Mouse (Mus musculus) embryonic facial prominence, embryonic 11.5 days (tissue): ENCODE measurements at regions not wholly inside any gene's neighbourhood (a gene's known extent, or its start where the extent isn't known, plus 50 kb on each side); places are given as distances from the start of the nearest gene placed in this dataset.

Experiments
- ATAC-seq: fragments of 200-750 bp; cut with Nextera tagmentation; replicated peaks from 2 replicates; pipeline ENCODE4 v1.8.0; 2017; ENCODE audit warnings: low read depth; ENCODE audit not compliant: insufficient number of reproducible peaks, low FRiP score, low TSS enrichment
- DNase-seq: peaks from one replicate; pipeline ENCODE4 v3.0.0-alpha.2; 2015; ENCODE audit warnings: low spot score
- H3K27ac ChIP-seq: fragments of 300-500 bp; sonication (generic); replicated peaks from 2 replicates; pipeline ENCODE4 v1.5.1; 2014; ENCODE audit warnings: mild to moderate bottlenecking, low read depth, low read length, control low read depth
- H3K27me3 ChIP-seq: fragments of 300-500 bp; sonication (generic); 2 replicates; pipeline ENCODE4 v1.6.1; 2014; ENCODE audit warnings: mild to moderate bottlenecking, low read length, moderate library complexity, mixed read lengths; ENCODE audit not compliant: control insufficient read depth, insufficient read depth
- H3K36me3 ChIP-seq: fragments of 300-500 bp; sonication (generic); replicated peaks from 2 replicates; pipeline ENCODE4 v1.6.1; 2014; ENCODE audit warnings: low read depth, mild to moderate bottlenecking, low read length, moderate library complexity, mixed read lengths; ENCODE audit not compliant: control insufficient read depth, insufficient read depth
- H3K4me1 ChIP-seq: fragments of 300-500 bp; sonication (generic); 2 replicates; pipeline ENCODE4 v1.6.1; 2014; ENCODE audit warnings: low read length, mixed read lengths; ENCODE audit not compliant: control insufficient read depth, insufficient read depth
- H3K4me2 ChIP-seq: fragments of 300-500 bp; sonication (generic); 2 replicates; pipeline ENCODE4 v1.6.1; 2014; ENCODE audit warnings: low read depth, mild to moderate bottlenecking, control low read depth, low read length, moderate library complexity
- H3K4me3 ChIP-seq: fragments of 300-500 bp; sonication (generic); 2 replicates; pipeline ENCODE4 v1.5.1; 2014; ENCODE audit warnings: low read depth, low read length, control low read depth
- H3K9ac ChIP-seq: fragments of 300-500 bp; sonication (generic); replicated peaks from 2 replicates; pipeline ENCODE4 v1.6.1; 2014; ENCODE audit warnings: mild to moderate bottlenecking, control low read depth, low read length
- H3K9me3 ChIP-seq: fragments of 300-500 bp; sonication (generic); replicated peaks from 2 replicates; pipeline ENCODE4 v1.6.1; 2016; ENCODE audit warnings: mild to moderate bottlenecking, low read length, inconsistent platforms, mixed read lengths; ENCODE audit not compliant: control insufficient read depth
- WGBS: fragments of 180-500 bp; shearing (Covaris S2); extraction: QIAGEN DNeasy Blood & Tissue Kit; methylation state at CpG from one replicate; pipeline ENCODE4 v1.1.7; 2014; 5-methylcytosine and 5-hydroxymethylcytosine counted together

- ATAC-seq (0 out of 2 replicates have a peak, but pooled peaks have one; percentile 39), DNase-seq (no peak)
- H3K9ac ChIP-seq: no peak overlapping the region
- no peaks in the 10 kb centered on the region for H3K36me3 ChIP-seq
- H3K4me1 ChIP-seq: no peaks in the 10 kb centered on the region
- H3K4me2 ChIP-seq: no peak overlapping the region
- H3K4me3 ChIP-seq: no peak overlapping the region
- H3K27ac ChIP-seq: no peak overlapping the region
- H3K9me3 ChIP-seq: no peaks in the 10 kb centered on the region
- 39% methylated on average over 5 of the region's 5 CpGs for WGBS
- H3K27me3 ChIP-seq: no peaks in the 10 kb centered on the region
These were observed 301.9 kb upstream of the Nr5a2 start for GRCm38 (mm10) chr1:137262121-137262525.

- Histone ChIP-seq H3K4me2 (no peak overlapping the region), H3K4me3 (no peak overlapping the region), H3K9ac (no peak overlapping the region), H3K4me1 (no peaks in the 10 kb centered on the region), H3K9me3 (no peaks in the 10 kb centered on the region), H3K27me3 (no peaks in the 10 kb centered on the region), H3K36me3 (no peaks in the 10 kb centered on the region), H3K27ac (no peak overlapping the region)
- WGBS: 92% methylated on average over 3 of the region's 3 CpGs
- DNase-seq (no peak), ATAC-seq (no peak)
These were observed 296.0 kb upstream of the Nr5a2 start for GRCm38 (mm10) chr1:137256294-137256693.

- ATAC-seq: peak; percentile 62; the same call in 1 of the 2 replicates
- no peak overlapping the region for H3K27ac ChIP-seq
These were observed 294.8 kb upstream of the Nr5a2 start for GRCm38 (mm10) chr1:137255041-137255440.

GRCm38 (mm10) chr1:137254634-137255033 is 294.4 kb upstream of the Nr5a2 start:
- Histone ChIP-seq H3K9ac (no peak overlapping the region), H3K4me3 (no peak overlapping the region), H3K4me2 (no peak overlapping the region), H3K4me1 (no peaks in the 10 kb centered on the region), H3K27me3 (no peaks in the 10 kb centered on the region), H3K27ac (no peak overlapping the region), H3K9me3 (no peaks in the 10 kb centered on the region), H3K36me3 (no peaks in the 10 kb centered on the region)
- no peak for DNase-seq
- 89% methylated on average over 1 of the region's 1 CpGs for WGBS
- no peak for ATAC-seq

More at GRCm38 (mm10) chr1:137255041-137255440, 294.8 kb upstream of the Nr5a2 start:
- H3K27me3 ChIP-seq: no peaks in the 10 kb centered on the region
- no peaks in the 10 kb centered on the region for H3K4me1 ChIP-seq
- no peak overlapping the region for H3K9ac ChIP-seq
- DNase-seq: peak; percentile 25
- no peaks in the 10 kb centered on the region for H3K9me3 ChIP-seq
- no peak overlapping the region for H3K4me2 ChIP-seq
- H3K36me3 ChIP-seq: no peaks in the 10 kb centered on the region
- H3K4me3 ChIP-seq: no peak overlapping the region

GRCm38 (mm10) chr1:137227098-137227485 is 266.8 kb upstream of the Nr5a2 start:
- H3K4me2 ChIP-seq: no peak overlapping the region
- no peaks in the 10 kb centered on the region for H3K4me1 ChIP-seq
- no peak overlapping the region for H3K4me3 ChIP-seq
- no peak for ATAC-seq
- DNase-seq: no peak
- H3K9me3 ChIP-seq: no peaks in the 10 kb centered on the region
- H3K27me3 ChIP-seq: no peaks in the 10 kb centered on the region
- 68% methylated on average over 4 of the region's 4 CpGs for WGBS
- no peak overlapping the region for H3K27ac ChIP-seq
- no peak overlapping the region for H3K9ac ChIP-seq
- no peaks in the 10 kb centered on the region for H3K36me3 ChIP-seq

- Histone ChIP-seq H3K4me3 (no peak overlapping the region), H3K27ac (no peak overlapping the region), H3K9me3 (no peaks in the 10 kb centered on the region), H3K36me3 (no peaks in the 10 kb centered on the region), H3K4me1 (no peaks in the 10 kb centered on the region), H3K4me2 (no peak overlapping the region), H3K27me3 (no peaks in the 10 kb centered on the region), H3K9ac (no peak overlapping the region)
- DNase-seq: peak; percentile 23
- ATAC-seq: no peak
- 81% methylated on average over 6 of the region's 6 CpGs for WGBS
These were observed 266.3 kb upstream of the Nr5a2 start for GRCm38 (mm10) chr1:137226479-137227097.

- WGBS: 25% methylated on average over 3 of the region's 3 CpGs
- Histone ChIP-seq H3K9ac (no peak overlapping the region), H3K4me2 (no peak overlapping the region), H3K27ac (no peak overlapping the region), H3K27me3 (no peaks in the 10 kb centered on the region), H3K36me3 (no peaks in the 10 kb centered on the region), H3K9me3 (no peaks in the 10 kb centered on the region), H3K4me1 (peaks cover 2% of the 10 kb centered on the region; the same call in 1 of the 2 replicates), H3K4me3 (no peak overlapping the region)
- DNase-seq (peak; percentile 80), ATAC-seq (no peak)
These were observed 265.2 kb upstream of the Nr5a2 start for GRCm38 (mm10) chr1:137225418-137225817.

GRCm38 (mm10) chr1:137223052-137223451 is 262.8 kb upstream of the Nr5a2 start:
- H3K4me2 ChIP-seq: no peak overlapping the region
- ATAC-seq (no peak; the same call in 1 of the 2 replicates), DNase-seq (no peak)
- no peaks in the 10 kb centered on the region for H3K36me3 ChIP-seq
- no peak overlapping the region for H3K9ac ChIP-seq
- peaks cover 2% of the 10 kb centered on the region; the same call in 1 of the 2 replicates for H3K4me1 ChIP-seq
- no peaks in the 10 kb centered on the region for H3K27me3 ChIP-seq
- no peak overlapping the region for H3K27ac ChIP-seq
- H3K4me3 ChIP-seq: no peak overlapping the region
- 54% methylated on average over 10 of the region's 10 CpGs for WGBS
- H3K9me3 ChIP-seq: no peaks in the 10 kb centered on the region
